Mouse (Mus musculus): ENCODE data around the gene Vmn2r41.
"Not testable (repeated sequence)": the region's sequence is repeated elsewhere in the genome, so short reads cannot be mapped to it uniquely, and the experiment has no call there.

Vmn2r41 gene

DNA sequence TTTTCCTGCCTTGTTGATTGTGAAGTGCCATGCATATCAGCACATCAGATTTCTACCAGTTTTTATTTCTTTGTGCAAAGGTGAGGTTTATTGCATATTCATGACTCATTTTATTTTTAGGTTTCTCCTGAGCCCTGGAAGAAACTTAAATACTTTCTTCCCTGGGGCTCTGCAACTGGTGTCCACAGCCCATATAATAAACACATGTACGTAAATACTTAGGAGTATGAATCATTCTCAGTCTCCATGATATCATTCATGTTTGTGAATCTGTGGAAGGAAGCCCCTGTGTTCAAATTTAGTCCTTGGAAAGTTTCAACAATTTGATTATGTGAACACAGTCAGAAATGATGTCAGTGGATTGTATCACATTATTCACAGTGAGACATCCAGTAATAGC, at the start of gene Vmn2r41:
Gene Vmn2r41 (minus strand): TSS at position 101 of the 400 bp plus-strand sequence.
- not testable (repeated sequence) for DNase-seq (ENCODE audit: extremely low spot score, low spot score)

DNA sequence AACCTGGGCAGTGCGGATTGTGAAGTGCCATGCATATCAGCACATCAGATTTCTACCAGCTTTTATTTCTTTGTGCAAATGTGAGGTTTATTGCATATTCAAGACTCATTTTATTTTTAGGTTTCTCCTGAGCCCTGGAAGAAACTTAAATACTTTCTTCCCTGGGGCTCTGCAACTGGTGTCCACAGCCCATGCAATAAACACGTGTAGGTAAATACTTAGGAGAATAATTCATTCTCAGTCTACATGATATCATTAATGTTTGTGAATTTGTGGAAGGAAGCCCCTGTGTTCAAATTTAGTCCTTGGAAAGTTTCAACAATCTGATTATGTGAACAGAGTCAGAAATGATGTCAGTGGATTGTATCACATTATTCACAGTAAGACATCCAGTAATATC, 38.8 kb upstream of the Vmn2r41 start, which contains the start of gene Vmn2r42:
Gene Vmn2r42 (minus strand): TSS at position 101 of the 400 bp plus-strand sequence.
- DNase-seq (ENCODE audit: extremely low spot score, low spot score), result not testable (repeated sequence)

DNA sequence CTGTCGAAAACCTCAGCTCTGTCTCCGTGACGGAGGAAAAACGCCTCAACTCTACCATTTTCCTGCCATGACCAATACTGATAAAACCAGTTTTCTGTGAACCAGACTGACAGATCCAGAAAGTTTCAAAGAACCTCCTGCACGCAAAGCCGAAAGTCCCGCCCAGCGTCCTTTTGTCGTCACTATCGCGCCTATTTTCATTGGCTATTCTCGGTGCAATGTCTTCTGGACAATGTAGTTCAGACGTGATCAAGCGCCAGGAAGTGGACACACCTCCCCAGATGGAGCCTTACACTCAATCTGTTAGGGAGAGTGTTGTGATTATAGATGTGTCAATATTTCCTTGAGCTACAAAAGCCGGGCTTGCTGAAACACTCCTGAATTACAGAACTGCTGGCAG, 68.6 kb downstream of the Vmn2r41 start:
- DNase-seq (ENCODE audit: extremely low spot score, low spot score), result not testable (repeated sequence)

Measured in neural tube, embryonic 10.5 days (tissue).